ENCODE assay signal across 8 mouse cellular contexts in genomic region chr10:45048622-45049021, GRCm38 (mm10). TPM values are rescaled to one million over a fixed set of nuclear protein-coding genes. Genes with fewer than 3 reads are reported as not detected.
DNase-seq lines count a peak whose midpoint lies in the region; ATAC-seq and TF ChIP-seq lines count a peak whose summit lies in the region.

No protein-coding gene starts in this region.

- no peak for TF ChIP-seq EP300 in stomach, postnatal 0 days (optimal IDR thresholded peaks at IDR 0.05)

- H3K36me3 ChIP-seq in lung, embryonic 14.5 days (ENCODE audit: insufficient read depth) = no peaks in the 10 kb centered on the region
- no peaks in the 10 kb centered on the region for H3K36me3 ChIP-seq in stomach, postnatal 0 days (ENCODE audit: control insufficient read depth, insufficient read depth, low read length)

- H3K4me1 ChIP-seq in lung, embryonic 14.5 days (ENCODE audit: insufficient read depth) = no peaks in the 10 kb centered on the region
- no peaks in the 10 kb centered on the region for H3K4me1 ChIP-seq in stomach, postnatal 0 days (replicated peaks; ENCODE audit: control insufficient read depth, insufficient read depth)

- ATAC-seq in lung, embryonic 14.5 days (ENCODE audit: insufficient read depth) = no peak
- peak; percentile 89 for ATAC-seq in stomach, postnatal 0 days (ENCODE audit: low FRiP score, low TSS enrichment)

- H3K4me3 ChIP-seq in lung, embryonic 14.5 days (ENCODE audit: low read depth, low read length) = no peak overlapping the region
- no peak overlapping the region for H3K4me3 ChIP-seq in stomach, postnatal 0 days (ENCODE audit: low read depth, low read length)

- intact Hi-C loops in heart, postnatal 10 days (cut with DNase I) = loop anchor here (5.0 kb wide), 2 partner anchors 721 to 1096 kb away; no protein-coding TSS in a partner anchor

- no peaks in the 10 kb centered on the region for H3K27me3 ChIP-seq in lung, embryonic 14.5 days (ENCODE audit: insufficient read depth, low read length)
- H3K27me3 ChIP-seq in stomach, postnatal 0 days (ENCODE audit: control insufficient read depth, insufficient read depth, low read length) = no peaks in the 10 kb centered on the region

- WGBS in lung, embryonic 14.5 days = 28% methylated on average over 11 of the region's 11 CpGs
- WGBS in stomach, postnatal 0 days = 35% methylated on average over 11 of the region's 11 CpGs

- H3K4me2 ChIP-seq in lung, embryonic 14.5 days = no peak overlapping the region
- peak overlapping the region; percentile 35 for H3K4me2 ChIP-seq in stomach, postnatal 0 days (replicated peaks; ENCODE audit: low read depth)

- peak; percentile 56 to 59 for DNase-seq in B cell, adult 2 months
- peak; percentile 78 for DNase-seq in adrenal gland, adult 2 months
- peak; percentile 28 to 38 for DNase-seq in heart, postnatal 10 days
- DNase-seq in lung, embryonic 14.5 days = peak; percentile 27
- DNase-seq in stomach, postnatal 0 days (ENCODE audit: low spot score) = peak; percentile 52
- DNase-seq in left cerebral cortex, adult 8-10 months (ENCODE audit: low spot score in 2 of 2) = no peak
- DNase-seq in right cerebral cortex, postnatal 14 days = no peak
- no peak for DNase-seq in layer of hippocampus, postnatal 14 days (ENCODE audit: low spot score in 2 of 2)

- no peaks in the 10 kb centered on the region for H3K9me3 ChIP-seq in lung, embryonic 14.5 days (ENCODE audit: low read depth, low read length)
- H3K9me3 ChIP-seq in stomach, postnatal 0 days (ENCODE audit: control insufficient read depth, low read length) = no peaks in the 10 kb centered on the region

- no peak overlapping the region for H3K9ac ChIP-seq in lung, embryonic 14.5 days
- H3K9ac ChIP-seq in stomach, postnatal 0 days (ENCODE audit: low read length) = no peak overlapping the region

- no peak overlapping the region for H3K27ac ChIP-seq in lung, embryonic 14.5 days (ENCODE audit: low read depth)
- no peak overlapping the region for H3K27ac ChIP-seq in stomach, postnatal 0 days (replicated peaks)

- TF ChIP-seq CTCF in lung, embryonic 14.5 days (IDR thresholded peaks at IDR 0.05; ENCODE audit: low read depth) = no peak
- TF ChIP-seq CTCF in stomach, postnatal 0 days (IDR thresholded peaks at IDR 0.05; ENCODE audit: low read depth) = no peak

RNA-seq across cellular contexts. Expression of gene Prep, which starts 18.4 kb away (rescaled TPM):
- 10 to 100 TPM; 19.2 to 22.4 TPM for total RNA-seq in adrenal gland, adult 2 months (2021)
- polyA plus RNA-seq in adrenal gland, adult 2 months (2012; rRNA removed) = 13.2 and 14.2 TPM in 2 replicates
- 10 to 100 TPM; 20.4 to 21.3 TPM for total RNA-seq in heart, postnatal 10 days (2021)
- 34.1 and 34.6 TPM in 2 replicates for polyA plus RNA-seq in lung, embryonic 14.5 days (2014; fragmentation: Nextera tagmentation; extraction: Ambion mirVana)
- 10.8 and 11.3 TPM in 2 replicates for polyA plus RNA-seq in stomach, postnatal 0 days (2015; fragmentation: Nextera tagmentation; extraction: Ambion mirVana)
- total RNA-seq in left cerebral cortex, adult 8-10 months (2022) = 1 to 10 TPM; 8.4 to 8.9 (median 8.6) TPM
- 10 to 100 TPM; 13.5 to 14.6 TPM for total RNA-seq in layer of hippocampus, postnatal 14 days (2021)

Comparison
In these comparisons a context has a peak if more than half of its experiments do, and no peak if none do; other contexts are left out.
1. DNase-seq: peak in B cell, adult 2 months (2 of 2), adrenal gland, adult 2 months (single experiment), heart, postnatal 10 days (2 of 2), lung, embryonic 14.5 days (single experiment) and stomach, postnatal 0 days (single experiment); none in left cerebral cortex, adult 8-10 months (0 of 2), right cerebral cortex, postnatal 14 days (single experiment) and layer of hippocampus, postnatal 14 days (0 of 2).